Mouse (Mus musculus) olfactory bulb, adult 2 months (tissue): ENCODE data around the gene Lrmda.

Experiments
- CTCF ChIP-seq: fragments of 200-500 bp; IDR thresholded peaks from 2 replicates; pipeline ENCODE4 v1.5.1; 2012; ENCODE audit warnings: low read depth, mild to moderate bottlenecking, low read length, moderate library complexity; ENCODE audit not compliant: insufficient read depth
- POLR2A ChIP-seq: fragments of 200-500 bp; IDR thresholded peaks from 2 replicates; pipeline ENCODE4 v1.6.1; 2012; ENCODE audit warnings: mild to moderate bottlenecking, low read depth, low read length, moderate library complexity; ENCODE audit not compliant: insufficient read depth

DNA sequence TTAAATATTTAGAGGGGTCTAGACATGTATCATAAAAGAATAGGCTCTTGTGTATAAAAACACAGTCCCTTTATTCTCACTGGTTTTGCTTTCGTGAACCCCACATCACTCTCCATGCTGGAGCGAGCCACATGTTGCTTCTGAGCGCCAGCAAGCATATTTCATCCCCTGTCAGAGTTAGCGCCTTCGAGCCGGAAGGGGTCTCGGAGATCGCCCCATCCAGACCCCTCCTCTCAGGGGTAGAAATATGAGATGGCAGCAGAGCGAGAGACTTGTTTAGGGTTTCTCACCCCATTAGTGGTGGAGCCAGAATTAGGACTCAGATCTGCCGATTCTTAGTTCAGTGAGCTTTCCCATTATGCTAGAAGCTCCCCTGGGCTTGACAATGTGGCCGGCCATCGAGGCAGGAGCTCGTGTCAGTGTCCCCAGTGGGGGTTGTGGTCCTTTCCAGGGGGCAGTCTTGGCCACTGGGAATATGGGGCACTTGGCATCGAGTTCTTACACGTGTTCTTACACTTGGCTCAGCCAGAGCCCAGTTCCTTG, 269.9 kb downstream of the Lrmda start:
- no peak for TF ChIP-seq CTCF
- no peak for TF ChIP-seq POLR2A
